Mouse (Mus musculus): ENCODE results near the gene Gm11437. TPM values are rescaled to one million over a fixed set of nuclear protein-coding genes. Genes with fewer than 3 reads are reported as not detected.
A peak's percentile ranks its signal among the peaks of the same experiment; 100 is the strongest.

Gene Gm11437
- total RNA-seq, 1 experiment, result not detected

DNA sequence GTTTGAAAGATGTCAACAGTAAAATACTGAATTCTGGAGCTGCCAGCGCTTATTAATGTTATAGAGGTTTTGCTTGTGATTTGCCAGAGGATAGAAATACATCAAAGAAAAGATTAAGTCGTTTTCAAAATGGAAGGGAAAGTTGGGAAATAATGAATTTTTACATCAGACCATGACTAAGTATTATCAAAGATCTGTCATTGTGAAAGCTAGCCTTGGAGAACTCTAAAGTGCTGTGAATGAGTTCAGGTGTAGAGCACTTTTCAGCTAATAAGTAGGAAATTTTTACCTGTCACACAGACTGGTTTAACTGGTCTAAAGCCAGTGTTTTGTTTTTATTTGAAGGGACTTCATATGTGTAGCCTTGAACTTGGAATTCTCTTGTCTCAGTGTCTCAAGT lies 14.0 kb upstream of the Gm11437 start:
- 0 out of 4 replicates have a peak, but pooled peaks cover 0 to 2% of the 10 kb centered on the region in 2 experiments for H3K4me1 ChIP-seq (ENCODE audit: control insufficient read depth in 2 of 2, insufficient read depth in 2 of 2, low read length in 2 of 2, poor library complexity in 1 of 2)
- no peak overlapping the region for H3K27ac ChIP-seq (ENCODE audit: insufficient read depth, low read depth, low read length, poor library complexity, severe bottlenecking)
- no peak for DNase-seq (ENCODE audit: low read depth, low spot score)
- no peak overlapping the region for H3K9ac ChIP-seq (ENCODE audit: insufficient read depth, low read depth, low read length, poor library complexity, severe bottlenecking)
- TF ChIP-seq ZC3H11A (IDR thresholded peaks at IDR 0.05; ENCODE audit: borderline replicate concordance, low read depth, low read length), result no peak
- TF ChIP-seq HCFC1 (IDR thresholded peaks at IDR 0.05; ENCODE audit: borderline replicate concordance, insufficient read depth, low read length), result no peak
- no peak for TF ChIP-seq MAFK (IDR thresholded peaks at IDR 0.05; ENCODE audit: insufficient read depth, low read depth, low read length)
- no peak for TF ChIP-seq CHD2 (IDR thresholded peaks at IDR 0.05; ENCODE audit: low read depth, low read length)
- no peak for TF ChIP-seq ZNF384 (IDR thresholded peaks at IDR 0.05; ENCODE audit: low read depth, low read length)
- no peak overlapping the region for H3K4me3 ChIP-seq (ENCODE audit: insufficient read depth in 1 of 2, low read depth in 1 of 2, low read length in 2 of 2, poor library complexity in 1 of 2, severe bottlenecking in 1 of 2)
- no peaks in the 10 kb centered on the region for H3K9me3 ChIP-seq (ENCODE audit: control insufficient read depth, insufficient read depth, low read depth, low read length)
- in situ Hi-C loops (cut with MboI; ENCODE audit: low sequenced_read_pairs in 2 of 2, unreplicated experiment in 2 of 2), result no loop called here
- no peaks in the 10 kb centered on the region for H3K36me3 ChIP-seq (ENCODE audit: control insufficient read depth, insufficient read depth, low read length, poor library complexity, severe bottlenecking)

DNA sequence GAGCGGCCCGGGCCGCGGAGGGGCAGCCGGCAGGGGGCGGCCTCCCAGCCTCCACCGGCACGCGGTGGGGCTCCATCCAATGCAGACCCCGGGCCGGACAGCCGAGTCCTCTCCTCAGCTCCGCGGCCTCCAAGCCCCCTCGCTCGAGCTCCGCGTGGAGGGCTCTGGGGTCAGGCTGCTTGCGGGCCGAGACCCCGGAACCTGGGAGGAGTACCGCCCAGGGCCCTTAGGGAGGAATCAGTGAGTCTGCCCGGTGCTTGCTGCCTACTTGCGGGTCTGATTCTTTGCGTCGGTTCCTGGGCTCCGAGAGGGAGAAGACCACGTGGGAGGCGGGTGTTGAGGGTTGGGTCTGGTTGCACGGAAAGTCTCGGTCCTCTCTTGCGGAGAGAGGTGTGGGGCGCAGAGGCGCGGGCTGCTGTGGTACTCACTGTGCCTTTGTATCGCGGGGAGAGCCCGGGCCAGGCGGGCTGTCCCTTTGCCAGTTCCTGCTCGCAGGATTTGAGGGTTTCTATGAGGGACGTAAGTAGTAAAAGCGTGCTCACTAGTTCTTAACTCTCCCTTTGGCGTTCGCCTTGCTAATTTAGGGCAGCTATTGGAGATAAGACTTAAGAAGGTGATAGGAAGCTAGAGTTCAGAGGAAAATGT lies 12.8 kb upstream of the Gm11437 start:
- 0 out of 4 replicates have a peak, but pooled peaks cover 0 to 2% of the 10 kb centered on the region in 2 experiments for H3K4me1 ChIP-seq (ENCODE audit: control insufficient read depth in 2 of 2, insufficient read depth in 2 of 2, low read length in 2 of 2, poor library complexity in 1 of 2)
- in situ Hi-C loops (cut with MboI; ENCODE audit: low sequenced_read_pairs in 2 of 2, unreplicated experiment in 2 of 2), result no loop called here
- TF ChIP-seq HCFC1 (IDR thresholded peaks at IDR 0.05; ENCODE audit: borderline replicate concordance, insufficient read depth, low read length), result no peak; the same call in 1 of the 2 replicates
- TF ChIP-seq MAFK (IDR thresholded peaks at IDR 0.05; ENCODE audit: insufficient read depth, low read depth, low read length), result no peak
- no peak for TF ChIP-seq ZC3H11A (IDR thresholded peaks at IDR 0.05; ENCODE audit: borderline replicate concordance, low read depth, low read length)
- TF ChIP-seq CHD2 (IDR thresholded peaks at IDR 0.05; ENCODE audit: low read depth, low read length), result no peak
- peak overlapping the region; percentile 94 to 99 for H3K4me3 ChIP-seq (ENCODE audit: insufficient read depth in 1 of 2, low read depth in 1 of 2, low read length in 2 of 2, poor library complexity in 1 of 2, severe bottlenecking in 1 of 2)
- peak overlapping the region; percentile 81 for H3K9ac ChIP-seq (ENCODE audit: insufficient read depth, low read depth, low read length, poor library complexity, severe bottlenecking)
- no peaks in the 10 kb centered on the region for H3K36me3 ChIP-seq (ENCODE audit: control insufficient read depth, insufficient read depth, low read length, poor library complexity, severe bottlenecking)
- peak; percentile 68 for DNase-seq (ENCODE audit: low read depth, low spot score)
- H3K27ac ChIP-seq (ENCODE audit: insufficient read depth, low read depth, low read length, poor library complexity, severe bottlenecking), result peak overlapping the region; percentile 20; the same call in 1 of the 2 replicates
- H3K9me3 ChIP-seq (ENCODE audit: control insufficient read depth, insufficient read depth, low read depth, low read length), result no peaks in the 10 kb centered on the region

- H3K4me1 ChIP-seq (ENCODE audit: control insufficient read depth in 2 of 2, insufficient read depth in 2 of 2, low read length in 2 of 2, poor library complexity in 1 of 2), result 0 out of 4 replicates have a peak, but pooled peaks cover 0 to 2% of the 10 kb centered on the region in 2 experiments
- H3K36me3 ChIP-seq (ENCODE audit: control insufficient read depth, insufficient read depth, low read length, poor library complexity, severe bottlenecking), result no peaks in the 10 kb centered on the region
- in situ Hi-C loops (cut with MboI; ENCODE audit: low sequenced_read_pairs in 2 of 2, unreplicated experiment in 2 of 2), result no loop called here
- H3K9ac ChIP-seq (ENCODE audit: insufficient read depth, low read depth, low read length, poor library complexity, severe bottlenecking), result peak overlapping the region; percentile 81
- H3K27ac ChIP-seq (ENCODE audit: insufficient read depth, low read depth, low read length, poor library complexity, severe bottlenecking), result peak overlapping the region; percentile 20; the same call in 1 of the 2 replicates
- no peak for TF ChIP-seq HCFC1 (IDR thresholded peaks at IDR 0.05; ENCODE audit: borderline replicate concordance, insufficient read depth, low read length)
- no peak for TF ChIP-seq MAFK (IDR thresholded peaks at IDR 0.05; ENCODE audit: insufficient read depth, low read depth, low read length)
- no peak for TF ChIP-seq CHD2 (IDR thresholded peaks at IDR 0.05; ENCODE audit: low read depth, low read length)
- no peak for TF ChIP-seq ZC3H11A (IDR thresholded peaks at IDR 0.05; ENCODE audit: borderline replicate concordance, low read depth, low read length)
- TF ChIP-seq ZNF384 (IDR thresholded peaks at IDR 0.05; ENCODE audit: low read depth, low read length), result no peak
- peak overlapping the region; percentile 94 to 99 for H3K4me3 ChIP-seq (ENCODE audit: insufficient read depth in 1 of 2, low read depth in 1 of 2, low read length in 2 of 2, poor library complexity in 1 of 2, severe bottlenecking in 1 of 2)
- peak; percentile 92 for DNase-seq (ENCODE audit: low read depth, low spot score)
- H3K9me3 ChIP-seq (ENCODE audit: control insufficient read depth, insufficient read depth, low read depth, low read length), result no peaks in the 10 kb centered on the region
Observed at GRCm38 (mm10) chr11:84179226-84179953, 12.1 kb upstream of the Gm11437 start.

- H3K4me3 ChIP-seq (ENCODE audit: insufficient read depth in 1 of 2, low read depth in 1 of 2, low read length in 2 of 2, poor library complexity in 1 of 2, severe bottlenecking in 1 of 2), result peak overlapping the region in 1 of 2 experiments; percentile 65; a peak in 2 of 4 replicates
- no peak for DNase-seq (ENCODE audit: low read depth, low spot score)
- H3K27ac ChIP-seq (ENCODE audit: insufficient read depth, low read depth, low read length, poor library complexity, severe bottlenecking), result no peak overlapping the region
- no peaks in the 10 kb centered on the region for H3K36me3 ChIP-seq (ENCODE audit: control insufficient read depth, insufficient read depth, low read length, poor library complexity, severe bottlenecking)
- TF ChIP-seq MAFK (IDR thresholded peaks at IDR 0.05; ENCODE audit: insufficient read depth, low read depth, low read length), result no peak
- no peak for TF ChIP-seq HCFC1 (IDR thresholded peaks at IDR 0.05; ENCODE audit: borderline replicate concordance, insufficient read depth, low read length)
- no peak for TF ChIP-seq ZNF384 (IDR thresholded peaks at IDR 0.05; ENCODE audit: low read depth, low read length)
- TF ChIP-seq CHD2 (IDR thresholded peaks at IDR 0.05; ENCODE audit: low read depth, low read length), result no peak
- TF ChIP-seq ZC3H11A (IDR thresholded peaks at IDR 0.05; ENCODE audit: borderline replicate concordance, low read depth, low read length), result no peak
- in situ Hi-C loops (cut with MboI; ENCODE audit: low sequenced_read_pairs in 2 of 2, unreplicated experiment in 2 of 2), result no loop called here
- no peaks in the 10 kb centered on the region for H3K9me3 ChIP-seq (ENCODE audit: control insufficient read depth, insufficient read depth, low read depth, low read length)
- H3K9ac ChIP-seq (ENCODE audit: insufficient read depth, low read depth, low read length, poor library complexity, severe bottlenecking), result no peak overlapping the region
- H3K4me1 ChIP-seq (ENCODE audit: control insufficient read depth in 2 of 2, insufficient read depth in 2 of 2, low read length in 2 of 2, poor library complexity in 1 of 2), result 0 out of 4 replicates have a peak, but pooled peaks cover 0 to 2% of the 10 kb centered on the region in 2 experiments
Observed at GRCm38 (mm10) chr11:84178571-84178970, 11.3 kb upstream of the Gm11437 start.

All from ES-E14 (cell line).